Mouse (Mus musculus) hindbrain, embryonic 11.5 days (tissue): ENCODE results near the gene Tango2. TPM values are rescaled to one million over a fixed set of nuclear protein-coding genes. Genes with fewer than 3 reads are reported as not detected.

Experiments used
- ATAC-seq: fragments of 200-750 bp; cut with Nextera tagmentation; 2 replicates; pipeline ENCODE4 v1.8.0; 2017; ENCODE audit warnings: mild to moderate bottlenecking, moderate TSS enrichment, moderate library complexity; ENCODE audit not compliant: low FRiP score
- DNase-seq: peaks from one replicate; pipeline ENCODE4 v3.0.0-alpha.2; 2015; ENCODE audit warnings: low spot score
- H3K27ac ChIP-seq: fragments of 300-500 bp; sonication (generic); 2 replicates; pipeline ENCODE4 v1.5.1; 2014; ENCODE audit warnings: mild to moderate bottlenecking, low read depth, low read length
- H3K27me3 ChIP-seq: fragments of 300-500 bp; sonication (generic); 2 replicates; pipeline ENCODE4 v1.6.1; 2014; ENCODE audit warnings: mild to moderate bottlenecking, low read length, moderate library complexity, mixed read lengths; ENCODE audit not compliant: control insufficient read depth, insufficient read depth
- H3K36me3 ChIP-seq: fragments of 300-500 bp; sonication (generic); 2 replicates; pipeline ENCODE4 v1.6.1; 2014; ENCODE audit warnings: mild to moderate bottlenecking, low read length, moderate library complexity, mixed read lengths; ENCODE audit not compliant: control insufficient read depth, insufficient read depth
- H3K4me1 ChIP-seq: fragments of 300-500 bp; sonication (generic); replicated peaks from 2 replicates; pipeline ENCODE4 v1.6.1; 2014; ENCODE audit warnings: low read length, mixed read lengths; ENCODE audit not compliant: control insufficient read depth, insufficient read depth
- H3K4me2 ChIP-seq: fragments of 300-500 bp; sonication (generic); replicated peaks from 2 replicates; pipeline ENCODE4 v1.6.1; 2014; ENCODE audit warnings: mild to moderate bottlenecking, low read depth, low read length
- H3K4me3 ChIP-seq: fragments of 300-500 bp; sonication (generic); 2 replicates; pipeline ENCODE4 v1.5.1; 2014; ENCODE audit warnings: low read depth, low read length
- H3K9ac ChIP-seq: fragments of 300-500 bp; sonication (generic); 2 replicates; pipeline ENCODE4 v1.6.1; 2014; ENCODE audit warnings: low read depth, low read length
- H3K9me3 ChIP-seq: fragments of 300-500 bp; sonication (generic); 2 replicates; pipeline ENCODE4 v1.6.1; 2016; ENCODE audit warnings: low read length; ENCODE audit not compliant: control insufficient read depth
- WGBS: fragments of 180-500 bp; shearing (Covaris S2); extraction: QIAGEN DNeasy Blood & Tissue Kit; methylation state at CpG from one replicate; pipeline ENCODE4 v1.1.7; 2014; 5-methylcytosine and 5-hydroxymethylcytosine counted together
- polyA plus RNA-seq: library from polyadenylated mRNA; unstranded; fragments of >200 nt; fragmentation: Nextera tagmentation; extraction: Ambion mirVana; gene quantifications from 2 replicates; pipeline ENCODE4 v1.2.1, GENCODE M21; 2014

Tango2 gene
- polyA plus RNA-seq, 1 experiment from 2014 or later = 54.0 TPM

DNA sequence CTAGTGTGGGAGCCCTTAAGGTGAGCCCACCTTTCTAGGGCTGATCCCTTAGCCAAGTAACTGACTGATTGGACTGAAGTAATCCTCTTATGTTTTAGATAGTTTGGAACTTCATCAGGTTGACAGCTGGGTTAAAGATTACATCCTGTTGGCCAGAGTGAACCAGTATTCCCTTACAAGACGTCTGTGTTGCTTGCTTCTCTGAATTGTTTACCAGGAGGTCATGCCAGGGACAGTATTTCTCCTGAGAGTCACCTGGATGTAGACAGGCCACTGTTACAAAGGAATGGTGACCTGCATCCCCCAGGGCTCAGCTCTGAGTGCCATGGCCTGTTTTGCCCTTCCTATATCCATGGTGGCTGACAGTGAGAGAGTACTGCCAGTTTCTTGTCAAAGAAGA, 30.6 kb upstream of the Tango2 start:
- DNase-seq (no peak), ATAC-seq (no peak)
- Histone ChIP-seq H3K4me1 (peaks cover 27% of the 10 kb centered on the region), H3K4me3 (no peak overlapping the region), H3K36me3 (no peaks in the 10 kb centered on the region), H3K27me3 (no peaks in the 10 kb centered on the region), H3K4me2 (no peak overlapping the region), H3K9me3 (no peaks in the 10 kb centered on the region), H3K27ac (no peak overlapping the region), H3K9ac (no peak overlapping the region)
- WGBS = 38% methylated on average over 1 of the region's 1 CpGs

DNA sequence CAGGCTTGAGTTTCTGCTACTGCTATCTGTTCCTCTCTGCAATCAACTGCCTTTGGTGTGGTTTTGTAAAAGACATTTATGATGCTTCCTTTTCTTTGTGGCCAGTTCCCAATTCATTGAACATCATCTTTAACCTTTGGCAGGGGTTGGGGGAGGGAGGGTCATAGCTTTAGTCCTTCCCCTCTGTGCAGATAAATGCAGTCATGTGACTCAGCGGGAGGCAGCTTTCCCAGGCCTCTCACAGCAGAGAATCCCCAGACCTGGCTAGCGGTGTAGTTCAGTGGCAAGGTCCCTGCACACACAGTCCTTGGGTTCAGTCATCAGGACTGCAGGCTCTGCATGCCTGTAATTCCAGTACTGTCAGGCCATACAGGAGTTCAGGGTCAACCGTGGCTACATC, 29.3 kb upstream of the Tango2 start:
- Histone ChIP-seq H3K4me2 (no peak overlapping the region), H3K36me3 (no peaks in the 10 kb centered on the region), H3K27me3 (no peaks in the 10 kb centered on the region), H3K27ac (no peak overlapping the region), H3K4me3 (no peak overlapping the region), H3K9ac (no peak overlapping the region), H3K9me3 (no peaks in the 10 kb centered on the region), H3K4me1 (peaks cover 24% of the 10 kb centered on the region)
- DNase-seq = no peak
- 23% methylated on average over 3 of the region's 3 CpGs for WGBS
- no peak for ATAC-seq

DNA sequence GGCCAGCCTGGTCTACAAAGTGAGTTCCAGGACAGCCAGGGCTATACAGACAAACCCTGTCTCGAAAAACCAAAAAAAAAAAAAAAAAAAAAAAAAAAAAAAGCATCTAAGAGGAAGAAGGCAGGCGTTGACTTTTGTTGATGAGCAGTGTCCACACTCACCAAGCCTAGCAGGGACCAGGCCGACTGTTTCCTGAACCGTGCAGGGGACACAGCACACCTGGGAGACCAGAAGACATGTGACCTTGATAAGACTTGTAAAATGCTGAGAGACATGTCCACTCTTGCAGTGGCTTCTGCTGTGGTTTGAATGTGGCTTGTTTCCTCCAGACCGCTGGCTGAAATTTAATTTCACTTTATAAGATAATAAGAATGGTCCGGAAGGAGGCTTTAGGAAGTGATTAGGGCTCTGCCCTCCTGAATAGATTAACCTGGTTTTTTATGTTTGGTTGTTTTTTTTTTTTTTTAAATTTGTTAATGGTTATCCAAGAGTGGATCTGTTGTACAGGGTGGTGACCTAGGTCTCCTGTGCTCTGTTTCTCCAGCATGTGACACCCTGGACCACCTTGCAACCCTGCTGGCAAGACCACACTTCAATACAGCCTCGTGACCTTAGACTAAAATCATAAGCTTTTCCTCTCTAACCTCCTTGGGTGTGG, 28.5 kb upstream of the Tango2 start:
- Histone ChIP-seq H3K4me2 (no peak overlapping the region), H3K27ac (no peak overlapping the region), H3K4me1 (peaks cover 20% of the 10 kb centered on the region), H3K4me3 (no peak overlapping the region), H3K27me3 (no peaks in the 10 kb centered on the region), H3K9me3 (no peaks in the 10 kb centered on the region), H3K9ac (no peak overlapping the region), H3K36me3 (no peaks in the 10 kb centered on the region)
- DNase-seq (no peak), ATAC-seq (no peak)
- WGBS = 89% methylated on average over 6 of the region's 7 CpGs

DNA sequence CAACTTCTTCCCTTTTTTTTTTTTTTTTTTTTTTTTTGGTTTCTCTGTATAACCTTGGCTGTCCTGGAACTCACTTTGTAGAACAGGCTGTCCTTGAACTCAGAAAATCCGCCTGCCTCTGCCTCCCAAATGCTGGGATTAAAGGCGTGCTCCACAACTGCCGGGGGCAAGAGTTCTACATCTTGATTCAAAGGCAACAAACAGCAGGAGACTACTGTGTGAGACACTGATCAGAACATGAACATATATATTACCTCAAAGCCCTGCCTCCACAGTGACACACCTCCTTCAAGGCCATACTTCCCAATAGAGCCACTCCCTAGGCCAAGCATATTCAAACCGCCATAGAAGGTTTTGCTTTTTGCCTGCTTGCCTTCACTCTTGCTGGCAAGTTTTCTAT, 25.7 kb upstream of the Tango2 start:
- no peak overlapping the region for H3K4me3 ChIP-seq
- H3K4me1 ChIP-seq = peaks cover 8% of the 10 kb centered on the region; the same call in 1 of the 2 replicates
- no peak overlapping the region for H3K27ac ChIP-seq
- no peak overlapping the region for H3K4me2 ChIP-seq
- no peaks in the 10 kb centered on the region for H3K27me3 ChIP-seq
- H3K9me3 ChIP-seq = no peaks in the 10 kb centered on the region
- WGBS = 93% methylated on average over 4 of the region's 4 CpGs
- H3K9ac ChIP-seq = no peak overlapping the region
- ATAC-seq (no peak), DNase-seq (no peak)
- H3K36me3 ChIP-seq = no peaks in the 10 kb centered on the region

DNA sequence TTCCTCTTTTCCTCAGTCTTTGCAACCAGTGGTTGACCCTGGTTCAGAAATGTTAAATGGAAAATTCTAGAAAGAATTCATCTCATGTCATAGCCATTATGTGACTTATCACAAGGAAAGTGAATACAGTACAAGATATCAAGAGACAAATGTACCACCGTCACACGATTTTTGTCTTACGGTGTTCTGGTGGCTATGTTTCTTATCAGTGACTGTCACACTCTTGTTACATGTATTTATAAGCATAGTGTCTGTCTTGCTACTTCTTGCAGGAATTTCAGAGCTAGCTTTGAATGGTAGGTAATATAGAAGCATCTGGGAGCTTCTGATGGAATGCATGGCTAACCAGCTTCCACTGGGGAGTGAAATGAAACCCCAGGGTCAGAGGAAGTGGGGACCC, 22.3 kb upstream of the Tango2 start:
- Histone ChIP-seq H3K27me3 (no peaks in the 10 kb centered on the region), H3K4me2 (no peak overlapping the region), H3K9me3 (no peaks in the 10 kb centered on the region), H3K27ac (no peak overlapping the region), H3K9ac (no peak overlapping the region), H3K4me1 (no peaks in the 10 kb centered on the region), H3K4me3 (no peak overlapping the region), H3K36me3 (no peaks in the 10 kb centered on the region)
- DNase-seq (no peak), ATAC-seq (no peak)
- 98% methylated on average over 3 of the region's 3 CpGs for WGBS

DNA sequence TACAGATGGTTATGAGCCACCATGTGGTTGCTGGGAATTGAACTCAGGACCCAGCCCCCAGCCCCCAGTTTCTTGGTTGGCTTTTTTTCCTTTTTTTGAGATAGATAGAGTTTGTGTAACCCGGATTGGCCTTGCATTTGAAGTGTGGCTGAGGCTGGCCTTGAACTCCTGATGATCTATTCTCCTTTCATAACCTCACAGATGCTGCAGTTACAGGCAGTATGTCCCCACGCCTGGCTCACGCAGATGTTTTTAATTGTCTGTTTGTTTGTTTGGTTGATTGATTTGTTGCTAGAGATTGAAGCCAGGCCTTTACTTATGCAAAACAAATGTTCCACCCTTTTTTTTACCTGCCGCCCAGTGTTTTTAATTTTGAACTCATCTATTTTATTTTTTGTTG, 18.9 kb upstream of the Tango2 start:
- no peak for ATAC-seq
- Histone ChIP-seq H3K9ac (no peak overlapping the region), H3K27me3 (no peaks in the 10 kb centered on the region), H3K4me3 (no peak overlapping the region), H3K4me1 (no peaks in the 10 kb centered on the region), H3K4me2 (no peak overlapping the region), H3K27ac (no peak overlapping the region), H3K9me3 (no peaks in the 10 kb centered on the region), H3K36me3 (no peaks in the 10 kb centered on the region)
- 90% methylated on average over 4 of the region's 4 CpGs for WGBS
- no peak for DNase-seq

DNA sequence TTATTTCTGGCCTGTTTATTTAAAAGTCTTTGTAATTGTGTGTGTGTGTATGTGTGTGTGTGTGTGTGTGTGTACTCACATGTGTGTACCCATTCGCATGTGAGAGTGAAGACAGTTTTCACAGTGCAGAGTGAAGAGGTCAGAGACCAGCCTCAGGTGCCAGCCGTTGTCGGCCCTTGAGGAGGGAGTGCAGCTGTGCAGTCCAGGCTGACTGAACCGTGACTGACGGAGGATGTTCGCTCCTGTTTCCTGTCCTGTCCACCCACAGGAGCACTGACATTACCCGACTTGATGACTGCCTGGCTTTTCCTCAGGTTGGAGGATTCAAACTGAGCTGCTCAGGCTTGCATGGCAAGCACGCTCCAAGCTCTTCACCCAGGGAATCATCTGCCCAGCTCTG, 15.0 kb upstream of the Tango2 start:
- H3K9me3 ChIP-seq = no peaks in the 10 kb centered on the region
- H3K27me3 ChIP-seq = no peaks in the 10 kb centered on the region
- no peaks in the 10 kb centered on the region for H3K4me1 ChIP-seq
- WGBS = 79% methylated on average over 8 of the region's 8 CpGs
- H3K9ac ChIP-seq = no peak overlapping the region
- no peak overlapping the region for H3K4me2 ChIP-seq
- H3K4me3 ChIP-seq = no peak overlapping the region
- DNase-seq (no peak), ATAC-seq (no peak)
- H3K27ac ChIP-seq = no peak overlapping the region
- H3K36me3 ChIP-seq = no peaks in the 10 kb centered on the region

DNA sequence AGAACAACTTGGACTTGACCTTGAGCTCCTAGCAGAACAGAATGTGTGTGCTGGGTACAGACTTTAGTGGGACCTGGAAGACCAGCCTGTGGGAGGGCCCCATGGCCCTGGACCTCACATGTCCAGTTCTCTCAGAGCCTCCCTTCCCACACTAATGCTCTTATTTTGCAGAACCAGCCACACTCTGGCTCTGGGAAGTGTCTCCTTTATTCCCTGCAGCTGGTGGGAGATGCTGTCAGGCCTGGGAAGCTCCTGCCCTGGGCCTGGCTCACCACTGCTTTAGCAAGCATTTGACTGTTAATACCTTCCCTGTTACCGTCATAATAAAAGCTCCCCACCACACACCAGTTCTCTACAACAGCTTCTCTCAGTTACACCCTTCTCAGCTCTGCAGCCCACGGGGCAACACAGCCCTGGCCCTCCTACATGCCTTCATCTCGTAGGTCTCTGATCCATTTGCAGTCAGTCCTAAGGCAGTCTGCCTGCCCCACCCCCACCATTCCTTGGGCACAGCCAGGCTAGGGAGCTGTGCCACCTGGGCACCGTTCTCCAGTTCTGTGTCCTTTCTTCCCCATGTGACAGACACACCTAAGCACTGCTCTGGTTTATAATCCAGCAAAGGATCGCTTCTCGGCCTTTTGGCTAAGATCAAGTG, 12.4 kb upstream of the Tango2 start:
- Histone ChIP-seq H3K4me1 (no peaks in the 10 kb centered on the region), H3K27me3 (no peaks in the 10 kb centered on the region), H3K9ac (no peak overlapping the region), H3K27ac (no peak overlapping the region), H3K36me3 (no peaks in the 10 kb centered on the region), H3K4me3 (no peak overlapping the region), H3K9me3 (no peaks in the 10 kb centered on the region), H3K4me2 (no peak overlapping the region)
- DNase-seq = no peak
- WGBS = 75% methylated on average over 6 of the region's 6 CpGs
- no peak for ATAC-seq

DNA sequence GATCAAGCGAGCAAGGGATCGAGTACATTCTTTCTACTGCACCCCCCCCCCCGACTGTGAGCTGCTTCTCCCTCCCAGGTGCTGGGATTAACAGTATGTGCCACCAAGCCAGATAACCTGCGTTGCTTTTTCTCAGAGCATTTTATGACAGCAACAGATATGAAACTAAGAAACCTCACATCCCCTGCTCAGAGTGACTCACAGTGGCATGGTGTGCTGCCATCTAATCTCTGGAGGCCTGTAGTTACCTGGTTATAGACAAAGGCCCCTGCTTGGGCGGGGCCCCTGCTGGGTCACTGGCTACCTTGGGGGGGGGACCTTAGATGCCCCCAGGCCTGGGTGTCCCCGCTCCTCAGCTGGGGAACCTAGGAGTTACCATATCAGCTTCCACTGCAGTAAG, 10.1 kb upstream of the Tango2 start:
- Histone ChIP-seq H3K27me3 (no peaks in the 10 kb centered on the region), H3K9ac (no peak overlapping the region), H3K36me3 (no peaks in the 10 kb centered on the region), H3K4me3 (no peak overlapping the region), H3K27ac (no peak overlapping the region), H3K4me2 (no peak overlapping the region), H3K9me3 (no peaks in the 10 kb centered on the region), H3K4me1 (no peaks in the 10 kb centered on the region)
- DNase-seq (no peak), ATAC-seq (no peak)
- 83% methylated on average over 6 of the region's 6 CpGs for WGBS
